Mouse (Mus musculus) intestine, embryonic 15.5 days (tissue): ENCODE measurements around the gene Ccdc28b. TPM values are rescaled to one million over a fixed set of nuclear protein-coding genes. Genes with fewer than 3 reads are reported as not detected.

Experiments
- ATAC-seq: fragments of 200-750 bp; cut with Nextera tagmentation; 2 replicates; pipeline ENCODE4 v1.8.0; 2017; ENCODE audit warnings: moderate TSS enrichment, moderate library complexity
- H3K27ac ChIP-seq: fragments of 300-500 bp; sonication (generic); 2 replicates; pipeline ENCODE4 v1.5.1; 2015; ENCODE audit warnings: mild to moderate bottlenecking, inconsistent platforms
- H3K27me3 ChIP-seq: fragments of 300-500 bp; sonication (generic); replicated peaks from 2 replicates; pipeline ENCODE4 v1.6.1; 2015; ENCODE audit warnings: inconsistent platforms
- H3K36me3 ChIP-seq: fragments of 300-500 bp; sonication (generic); 2 replicates; pipeline ENCODE4 v1.6.1; 2015; ENCODE audit warnings: inconsistent platforms
- H3K4me1 ChIP-seq: fragments of 300-500 bp; sonication (generic); replicated peaks from 2 replicates; pipeline ENCODE4 v1.6.1; 2015; ENCODE audit warnings: inconsistent platforms
- H3K4me2 ChIP-seq: fragments of 300-500 bp; sonication (generic); replicated peaks from 2 replicates; pipeline ENCODE4 v1.6.1; 2015; ENCODE audit warnings: mild to moderate bottlenecking, inconsistent platforms
- H3K4me3 ChIP-seq: fragments of 300-500 bp; sonication (generic); replicated peaks from 2 replicates; pipeline ENCODE4 v1.5.1; 2015; ENCODE audit warnings: inconsistent platforms
- H3K9ac ChIP-seq: fragments of 300-500 bp; sonication (generic); 2 replicates; pipeline ENCODE4 v1.6.1; 2015; ENCODE audit warnings: inconsistent platforms
- H3K9me3 ChIP-seq: fragments of 300-500 bp; sonication (generic); 2 replicates; pipeline ENCODE4 v1.6.1; 2016; ENCODE audit warnings: inconsistent platforms
- WGBS: fragments of 180-500 bp; shearing (Covaris S2); methylation state at CpG from one replicate; pipeline ENCODE4 v1.1.7; 2015; 5-methylcytosine and 5-hydroxymethylcytosine counted together
- polyA plus RNA-seq: library from polyadenylated mRNA; unstranded; fragments of >200 nt; fragmentation: Nextera tagmentation; extraction: Ambion mirVana; gene quantifications from 2 replicates; pipeline ENCODE4 v1.2.1, GENCODE M21; 2015

Ccdc28b gene
- polyA plus RNA-seq, 1 experiment from 2014 or later, result 37.9 TPM

- Histone ChIP-seq H3K27ac (no peak overlapping the region), H3K27me3 (no peaks in the 10 kb centered on the region), H3K9ac (no peak overlapping the region), H3K4me3 (no peak overlapping the region), H3K36me3 (no peaks in the 10 kb centered on the region), H3K9me3 (no peaks in the 10 kb centered on the region), H3K4me1 (0 out of 2 replicates have a peak, but pooled peaks cover 3% of the 10 kb centered on the region), H3K4me2 (no peak overlapping the region)
- WGBS, result 82% methylated on average over 7 of the region's 7 CpGs
- ATAC-seq, result no peak
These were observed 46.1 kb downstream of the Ccdc28b start for GRCm38 (mm10) chr4:129577688-129578087.

- Histone ChIP-seq H3K4me3 (no peak overlapping the region), H3K9ac (0 out of 2 replicates have a peak overlapping the region, but pooled peaks have one; percentile 2), H3K4me1 (0 out of 2 replicates have a peak, but pooled peaks cover 3% of the 10 kb centered on the region), H3K4me2 (0 out of 2 replicates have a peak overlapping the region, but pooled peaks have one; percentile 2), H3K9me3 (no peaks in the 10 kb centered on the region), H3K27ac (no peak overlapping the region), H3K36me3 (no peaks in the 10 kb centered on the region), H3K27me3 (no peaks in the 10 kb centered on the region)
- 0 out of 2 replicates have a peak, but pooled peaks have one; percentile 25 for ATAC-seq
- 41% methylated on average over 21 of the region's 21 CpGs for WGBS
These were observed 46.8 kb downstream of the Ccdc28b start for GRCm38 (mm10) chr4:129576863-129577491.

GRCm38 (mm10) chr4:129575171-129575844 is 48.4 kb downstream of the Ccdc28b start:
- ATAC-seq, result peak; percentile 17; the same call in 1 of the 2 replicates

GRCm38 (mm10) chr4:129573430-129573829 is 50.3 kb downstream of the Ccdc28b start, which contains the start of gene Lck:
TSS of gene Lck (minus strand) at chr4:129573641.
- Histone ChIP-seq H3K4me1 (0 out of 2 replicates have a peak, but pooled peaks cover 3% of the 10 kb centered on the region), H3K4me2 (no peak within 1 kb of the TSS), H3K9ac (no peak within 1 kb of the TSS), H3K27me3 (no peaks in the 10 kb centered on the region), H3K36me3 (no peaks in the 10 kb centered on the region), H3K9me3 (no peaks in the 10 kb centered on the region), H3K4me3 (no peak within 1 kb of the TSS), H3K27ac (no peak within 1 kb of the TSS)
- WGBS, result 84% methylated on average over 8 of the region's 8 CpGs
- no peak for ATAC-seq

More at GRCm38 (mm10) chr4:129575171-129575844, 48.4 kb downstream of the Ccdc28b start:
- no peak overlapping the region for H3K4me2 ChIP-seq
- H3K27me3 ChIP-seq, result no peaks in the 10 kb centered on the region
- WGBS, result 46% methylated on average over 7 of the region's 8 CpGs
- 0 out of 2 replicates have a peak, but pooled peaks cover 3% of the 10 kb centered on the region for H3K4me1 ChIP-seq
- H3K9ac ChIP-seq, result no peak overlapping the region
- H3K27ac ChIP-seq, result no peak overlapping the region
- no peak overlapping the region for H3K4me3 ChIP-seq
- no peaks in the 10 kb centered on the region for H3K36me3 ChIP-seq
- no peaks in the 10 kb centered on the region for H3K9me3 ChIP-seq

- Histone ChIP-seq H3K27ac (no peak overlapping the region), H3K9me3 (no peaks in the 10 kb centered on the region), H3K9ac (no peak overlapping the region), H3K4me1 (0 out of 2 replicates have a peak, but pooled peaks cover 3% of the 10 kb centered on the region), H3K36me3 (no peaks in the 10 kb centered on the region), H3K4me2 (no peak overlapping the region), H3K27me3 (no peaks in the 10 kb centered on the region), H3K4me3 (no peak overlapping the region)
- 94% methylated on average over 4 of the region's 4 CpGs for WGBS
- no peak for ATAC-seq
These were observed 50.7 kb downstream of the Ccdc28b start for GRCm38 (mm10) chr4:129573093-129573370.

- Histone ChIP-seq H3K9me3 (no peaks in the 10 kb centered on the region), H3K27ac (no peak overlapping the region), H3K4me1 (0 out of 2 replicates have a peak, but pooled peaks cover 3% of the 10 kb centered on the region), H3K27me3 (no peaks in the 10 kb centered on the region), H3K4me2 (no peak overlapping the region), H3K9ac (no peak overlapping the region), H3K36me3 (no peaks in the 10 kb centered on the region), H3K4me3 (no peak overlapping the region)
- ATAC-seq, result no peak
- 73% methylated on average over 13 of the region's 13 CpGs for WGBS
These were observed 51.3 kb downstream of the Ccdc28b start for GRCm38 (mm10) chr4:129572236-129573092.

GRCm38 (mm10) chr4:129571551-129572084 is 52.1 kb downstream of the Ccdc28b start:
- no peak for ATAC-seq
- no peaks in the 10 kb centered on the region for H3K4me1 ChIP-seq
- no peak overlapping the region for H3K27ac ChIP-seq
- no peak overlapping the region for H3K4me3 ChIP-seq
- H3K9me3 ChIP-seq, result no peaks in the 10 kb centered on the region
- no peaks in the 10 kb centered on the region for H3K27me3 ChIP-seq
- no peaks in the 10 kb centered on the region for H3K36me3 ChIP-seq
- no peak overlapping the region for H3K4me2 ChIP-seq
- WGBS, result 65% methylated on average over 8 of the region's 8 CpGs
- H3K9ac ChIP-seq, result no peak overlapping the region

GRCm38 (mm10) chr4:129570028-129570427 is 53.7 kb downstream of the Ccdc28b start:
- Histone ChIP-seq H3K27me3 (no peaks in the 10 kb centered on the region), H3K36me3 (no peaks in the 10 kb centered on the region), H3K4me3 (no peak overlapping the region), H3K9ac (no peak overlapping the region), H3K4me2 (no peak overlapping the region), H3K9me3 (no peaks in the 10 kb centered on the region), H3K27ac (no peak overlapping the region), H3K4me1 (no peaks in the 10 kb centered on the region)
- no peak for ATAC-seq
- WGBS, result 82% methylated on average over 6 of the region's 6 CpGs

Other genes starting within 250 kb of the Ccdc28b start
- 15.1 and 15.4 TPM in 2 replicates for gene Zbtb8a, start 245.8 kb downstream of the Ccdc28b start, polyA plus RNA-seq
- 1.1 and 1.2 TPM in 2 replicates for gene Zbtb8b, start 183.1 kb downstream of the Ccdc28b start, polyA plus RNA-seq
- 22.1 and 24.9 TPM in 2 replicates for gene Bsdc1, start 162.4 kb downstream of the Ccdc28b start, polyA plus RNA-seq
- gene Tssk3, start 132.9 kb downstream of the Ccdc28b start, polyA plus RNA-seq, result not detected in 2 replicates
- not detected in 2 replicates for gene Fam229a, start 132.8 kb downstream of the Ccdc28b start, polyA plus RNA-seq
- 432 and 487 TPM in 2 replicates for gene Marcksl1, start 110.4 kb downstream of the Ccdc28b start, polyA plus RNA-seq
- 200 and 203 TPM in 2 replicates for gene Hdac1, start 81.2 kb downstream of the Ccdc28b start, polyA plus RNA-seq
- gene Lck, start 50.3 kb downstream of the Ccdc28b start, polyA plus RNA-seq, result 7.6 and 9.7 TPM in 2 replicates
- gene Fam167b, start 45.4 kb downstream of the Ccdc28b start, polyA plus RNA-seq, result 3.0 and 3.3 TPM in 2 replicates
- gene Eif3i, start 23.3 kb downstream of the Ccdc28b start, polyA plus RNA-seq, result 270 and 281 TPM in 2 replicates
- 170 and 198 TPM in 2 replicates for gene Tmem234, start 23.3 kb downstream of the Ccdc28b start, polyA plus RNA-seq
- gene Dcdc2b, start 9.7 kb downstream of the Ccdc28b start, polyA plus RNA-seq, result 1.1 and 2.1 TPM in 2 replicates
- 24.9 and 26.7 TPM in 2 replicates for gene Iqcc, start 4.8 kb downstream of the Ccdc28b start, polyA plus RNA-seq
- gene Txlna, start 17.1 kb upstream of the Ccdc28b start, polyA plus RNA-seq, result 57.4 and 60.8 TPM in 2 replicates
- gene Kpna6, start 48.8 kb upstream of the Ccdc28b start, polyA plus RNA-seq, result 14.1 and 14.2 TPM in 2 replicates
- 9.3 and 9.4 TPM in 2 replicates for gene Tmem39b, start 72.9 kb upstream of the Ccdc28b start, polyA plus RNA-seq
- 83.6 and 95.9 TPM in 2 replicates for gene Khdrbs1, start 118.4 kb upstream of the Ccdc28b start, polyA plus RNA-seq
- gene Ptp4a2, start 187.3 kb upstream of the Ccdc28b start, polyA plus RNA-seq, result 307 and 411 TPM in 2 replicates